Mouse (Mus musculus): ENCODE measurements around the gene Afap1. TPM values are rescaled to one million over a fixed set of nuclear protein-coding genes. Genes with fewer than 3 reads are reported as not detected.

Afap1 gene
- polyA plus RNA-seq, 2 experiments from 2014 or later, result 13.7 to 17.3 TPM

DNA sequence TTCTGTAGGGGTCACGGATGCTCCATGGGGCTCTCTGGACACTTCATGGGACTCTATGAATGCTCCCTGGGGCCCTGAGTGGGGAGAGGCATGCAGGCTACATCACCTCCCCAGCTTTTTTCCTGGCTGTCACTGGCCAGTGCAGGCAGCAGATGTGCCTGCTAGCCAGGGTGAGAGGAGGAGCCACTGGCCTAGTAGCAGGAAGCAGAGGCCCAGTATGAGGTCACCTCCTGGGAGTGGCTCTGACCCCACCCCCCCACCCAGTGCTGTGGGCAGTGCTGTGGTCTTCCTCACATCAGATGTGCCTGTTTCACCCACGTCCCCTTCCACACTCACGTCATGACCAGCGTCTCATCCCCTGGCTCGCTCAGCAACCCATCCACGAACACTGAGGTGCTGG lies 148.6 kb downstream of the Afap1 start:
- no peak for ATAC-seq

DNA sequence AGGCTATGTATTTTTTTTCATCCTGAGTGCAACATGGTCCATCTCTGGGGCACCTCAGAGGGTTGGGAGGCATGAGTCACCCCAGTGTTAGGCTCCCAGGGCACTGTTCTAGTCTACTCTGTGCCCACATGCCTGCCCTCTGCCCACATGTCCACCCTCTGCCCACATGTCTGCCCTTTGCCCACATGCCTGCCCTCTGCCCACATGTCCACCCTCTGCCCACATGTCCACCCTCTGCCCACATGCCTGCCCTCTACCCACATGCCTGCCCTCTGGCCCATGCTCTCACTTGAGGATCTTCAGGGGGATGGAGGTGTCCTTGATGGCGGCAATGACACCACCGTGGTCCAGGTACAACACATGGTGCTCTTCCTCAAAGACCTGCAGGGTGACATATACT lies 150.0 kb downstream of the Afap1 start:
- no peak for ATAC-seq

Other genes with a start within 250 kb of the Afap1 start
- gene Htra3, start 213.5 kb upstream of the Afap1 start, polyA plus RNA-seq (2017; shearing (Covaris generic)), result not detected
- 1 to 10 TPM; 2.6 to 4.4 TPM for gene Sh3tc1, start 153.3 kb upstream of the Afap1 start, polyA plus RNA-seq (2017; shearing (Covaris generic))
- gene Ablim2, start 135.4 kb upstream of the Afap1 start, polyA plus RNA-seq (2017; shearing (Covaris generic)), result 1 to 10 TPM; 2.8 to 3.4 TPM